Mouse (Mus musculus) midbrain, embryonic 16.5 days (tissue): ENCODE measurements around the gene Cuedc2. TPM values are rescaled to one million over a fixed set of nuclear protein-coding genes. Genes with fewer than 3 reads are reported as not detected.

Experiments used
- ATAC-seq: fragments of 200-750 bp; cut with Nextera tagmentation; 2 replicates; pipeline ENCODE4 v1.8.0; 2017; ENCODE audit warnings: moderate TSS enrichment
- H3K27ac ChIP-seq: fragments of 300-500 bp; sonication (generic); 2 replicates; pipeline ENCODE4 v1.5.1; 2014; ENCODE audit warnings: mild to moderate bottlenecking, low read length, mixed read lengths
- H3K27me3 ChIP-seq: fragments of 300-500 bp; sonication (generic); 2 replicates; pipeline ENCODE4 v1.6.1; 2014; ENCODE audit warnings: low read depth, low read length, mixed read lengths; ENCODE audit not compliant: control insufficient read depth, insufficient read depth
- H3K36me3 ChIP-seq: fragments of 300-500 bp; sonication (generic); 2 replicates; pipeline ENCODE4 v1.6.1; 2014; ENCODE audit warnings: mild to moderate bottlenecking, low read length, moderate library complexity, mixed read lengths; ENCODE audit not compliant: control insufficient read depth, insufficient read depth
- H3K4me1 ChIP-seq: fragments of 300-500 bp; sonication (generic); 2 replicates; pipeline ENCODE4 v1.6.1; 2014; ENCODE audit warnings: mild to moderate bottlenecking, low read length, mixed read lengths; ENCODE audit not compliant: control insufficient read depth, insufficient read depth
- H3K4me2 ChIP-seq: fragments of 300-500 bp; sonication (generic); 2 replicates; pipeline ENCODE4 v1.6.1; 2014; ENCODE audit warnings: mild to moderate bottlenecking, low read length, mixed read lengths
- H3K4me3 ChIP-seq: fragments of 300-500 bp; sonication (generic); 2 replicates; pipeline ENCODE4 v1.5.1; 2014; ENCODE audit warnings: low read depth, mild to moderate bottlenecking, low read length, moderate library complexity, mixed read lengths
- H3K9ac ChIP-seq: fragments of 300-500 bp; sonication (generic); 2 replicates; pipeline ENCODE4 v1.6.1; 2014; ENCODE audit warnings: low read depth, low read length, mixed read lengths
- H3K9me3 ChIP-seq: fragments of 300-500 bp; sonication (generic); replicated peaks from 2 replicates; pipeline ENCODE4 v1.6.1; 2014; ENCODE audit warnings: mild to moderate bottlenecking, low read length, mixed read lengths; ENCODE audit not compliant: control insufficient read depth, poor library complexity, severe bottlenecking
- WGBS: fragments of 180-500 bp; shearing (Covaris S2); extraction: QIAGEN DNeasy Blood & Tissue Kit; methylation state at CpG from one replicate; pipeline ENCODE4 v1.1.7; 2014; 5-methylcytosine and 5-hydroxymethylcytosine counted together
- polyA plus RNA-seq: library from polyadenylated mRNA; unstranded; fragments of >200 nt; fragmentation: Nextera tagmentation; extraction: Ambion mirVana; gene quantifications from 2 replicates; pipeline ENCODE4 v1.2.1, GENCODE M21; 2015

The Cuedc2 gene
- polyA plus RNA-seq, 1 experiment from 2014 or later: 332 TPM

- Histone ChIP-seq H3K9me3 (no peaks in the 10 kb centered on the region), H3K9ac (no peak overlapping the region), H3K27ac (no peak overlapping the region), H3K36me3 (no peaks in the 10 kb centered on the region), H3K27me3 (no peaks in the 10 kb centered on the region; the same call in none of the 2 replicates), H3K4me2 (no peak overlapping the region), H3K4me1 (0 out of 2 replicates have a peak, but pooled peaks cover 5% of the 10 kb centered on the region), H3K4me3 (no peak overlapping the region)
- no peak for ATAC-seq
- 90% methylated on average over 8 of the region's 8 CpGs for WGBS
Observed at GRCm38 (mm10) chr19:46362104-46362503, 23.6 kb upstream of the Cuedc2 start.

- Histone ChIP-seq H3K9ac (no peak overlapping the region), H3K36me3 (no peaks in the 10 kb centered on the region), H3K27ac (no peak overlapping the region), H3K4me1 (0 out of 2 replicates have a peak, but pooled peaks cover 5% of the 10 kb centered on the region), H3K9me3 (no peaks in the 10 kb centered on the region), H3K27me3 (no peaks in the 10 kb centered on the region; the same call in none of the 2 replicates), H3K4me2 (no peak overlapping the region), H3K4me3 (no peak overlapping the region)
- no peak for ATAC-seq
- WGBS: 65% methylated on average over 4 of the region's 4 CpGs
Observed at GRCm38 (mm10) chr19:46358381-46358780, 19.9 kb upstream of the Cuedc2 start.

GRCm38 (mm10) chr19:46357344-46358280 is 19.1 kb upstream of the Cuedc2 start:
- WGBS: 17% methylated on average over 25 of the region's 25 CpGs
- ATAC-seq: no peak
- H3K4me3 ChIP-seq: peak overlapping the region; percentile 58
- H3K4me2 ChIP-seq: peak overlapping the region; percentile 73
- peak overlapping the region; percentile 69 for H3K9ac ChIP-seq
- no peak overlapping the region for H3K27ac ChIP-seq
- H3K9me3 ChIP-seq: no peaks in the 10 kb centered on the region
- H3K36me3 ChIP-seq: no peaks in the 10 kb centered on the region
- H3K27me3 ChIP-seq: no peaks in the 10 kb centered on the region; the same call in none of the 2 replicates
- H3K4me1 ChIP-seq: 0 out of 2 replicates have a peak, but pooled peaks cover 5% of the 10 kb centered on the region

GRCm38 (mm10) chr19:46356701-46357138 is 18.2 kb upstream of the Cuedc2 start:
- peak overlapping the region; percentile 58 for H3K4me3 ChIP-seq
- H3K9ac ChIP-seq: peak overlapping the region; percentile 69
- 0 out of 2 replicates have a peak, but pooled peaks cover 5% of the 10 kb centered on the region for H3K4me1 ChIP-seq
- under 1% methylated on average over 29 of the region's 29 CpGs for WGBS
- peak overlapping the region; percentile 73 for H3K4me2 ChIP-seq
- H3K9me3 ChIP-seq: no peaks in the 10 kb centered on the region
- ATAC-seq: peak; percentile 93
- no peaks in the 10 kb centered on the region; the same call in none of the 2 replicates for H3K27me3 ChIP-seq
- H3K36me3 ChIP-seq: no peaks in the 10 kb centered on the region
- H3K27ac ChIP-seq: peak overlapping the region; percentile 40

- Histone ChIP-seq H3K4me1 (peaks cover 18% of the 10 kb centered on the region), H3K4me3 (peak within 1 kb of the TSS; percentile 80), H3K4me2 (peak within 1 kb of the TSS; percentile 88), H3K36me3 (no peaks in the 10 kb centered on the region), H3K9ac (peak within 1 kb of the TSS; percentile 94), H3K27me3 (peaks cover 3% of the 10 kb centered on the region; the same call in 1 of the 2 replicates), H3K27ac (peak within 1 kb of the TSS; percentile 89), H3K9me3 (no peaks in the 10 kb centered on the region)
- 71% methylated on average over 10 of the region's 10 CpGs for WGBS
- ATAC-seq: no peak
Observed at GRCm38 (mm10) chr19:46350168-46350932, 11.8 kb upstream of the Cuedc2 start, which contains the start of gene 2310034G01Rik. Gene 2310034G01Rik, minus strand, starts transcription at chr19:46350302.

GRCm38 (mm10) chr19:46349550-46349949 is 11.0 kb upstream of the Cuedc2 start:
- H3K9ac ChIP-seq: peak overlapping the region; percentile 94
- peak overlapping the region; percentile 80 for H3K4me3 ChIP-seq
- H3K27ac ChIP-seq: peak overlapping the region; percentile 89
- H3K4me2 ChIP-seq: peak overlapping the region; percentile 88
- ATAC-seq: peak; percentile 33; the same call in 1 of the 2 replicates
- no peaks in the 10 kb centered on the region for H3K36me3 ChIP-seq
- H3K27me3 ChIP-seq: peaks cover 5% of the 10 kb centered on the region; the same call in 1 of the 2 replicates
- WGBS: 31% methylated on average over 6 of the region's 6 CpGs
- peaks cover 18% of the 10 kb centered on the region for H3K4me1 ChIP-seq
- no peaks in the 10 kb centered on the region for H3K9me3 ChIP-seq

- peak overlapping the region; percentile 80 for H3K4me3 ChIP-seq
- H3K4me2 ChIP-seq: peak overlapping the region; percentile 88
- WGBS: under 1% methylated on average over 77 of the region's 78 CpGs
- peaks cover 18% of the 10 kb centered on the region for H3K4me1 ChIP-seq
- H3K27ac ChIP-seq: peak overlapping the region; percentile 89
- H3K36me3 ChIP-seq: no peaks in the 10 kb centered on the region
- H3K27me3 ChIP-seq: peaks cover 5% of the 10 kb centered on the region; the same call in 1 of the 2 replicates
- H3K9me3 ChIP-seq: no peaks in the 10 kb centered on the region
- peak overlapping the region; percentile 94 for H3K9ac ChIP-seq
- peak; percentile 95 for ATAC-seq
Observed at GRCm38 (mm10) chr19:46348761-46349458, 10.4 kb upstream of the Cuedc2 start.
